ENCODE assay signal across 17 mouse cellular contexts in the genomic region with DNA sequence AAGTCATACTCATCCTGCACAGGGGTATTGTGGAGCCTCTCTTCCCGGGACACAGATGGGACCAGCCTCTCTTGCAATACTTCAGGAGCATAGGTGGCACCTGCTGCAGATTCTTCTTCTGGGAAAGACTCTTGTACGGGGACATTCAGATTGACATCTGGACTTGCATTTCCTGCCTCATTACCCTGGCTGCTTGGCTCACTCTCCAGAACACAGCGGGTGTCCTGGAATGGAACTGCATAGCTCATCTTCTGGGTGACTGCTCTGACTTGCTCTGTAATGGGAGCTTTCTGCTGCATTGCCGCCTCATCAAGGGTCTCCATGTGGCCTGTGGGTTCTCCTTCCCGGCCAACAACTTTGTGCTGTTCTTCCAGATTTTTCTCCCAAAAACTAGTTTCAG. TPM values are rescaled to one million over a fixed set of nuclear protein-coding genes. Genes with fewer than 3 reads are reported as not detected.
DNase-seq lines count a peak whose midpoint lies in the region; ATAC-seq and TF ChIP-seq lines count a peak whose summit lies in the region.
"Had no signal": no experiment of that assay in that cellular context is flagged by ENCODE, and none has a peak within 500 bp of the region (broad histone marks: within the 10 kb centered on the region; RNA-seq: fewer than 3 reads in every experiment).

No protein-coding gene starts in this region.

- no peaks in the 10 kb centered on the region for H3K9me3 ChIP-seq in intestine, embryonic 14.5 days (ENCODE audit: control insufficient read depth, low read length)
- H3K9me3 ChIP-seq in intestine, postnatal 0 days (ENCODE audit: control insufficient read depth): no peaks in the 10 kb centered on the region
- H3K9me3 ChIP-seq: embryonic facial prominence, embryonic 15.5 days; hindbrain, embryonic 13.5 days had no signal

- H3K27me3 ChIP-seq in intestine, embryonic 14.5 days (replicated peaks; ENCODE audit: control insufficient read depth, insufficient read depth, low read length): no peaks in the 10 kb centered on the region
- H3K27me3 ChIP-seq in intestine, postnatal 0 days (replicated peaks; ENCODE audit: control insufficient read depth, insufficient read depth, low read length): no peaks in the 10 kb centered on the region
- H3K27me3 ChIP-seq: embryonic facial prominence, embryonic 15.5 days; hindbrain, embryonic 13.5 days had no signal

- H3K4me2 ChIP-seq in intestine, embryonic 14.5 days (ENCODE audit: low read length): no peak overlapping the region
- H3K4me2 ChIP-seq in intestine, postnatal 0 days (replicated peaks; ENCODE audit: low read depth): no peak overlapping the region
- H3K4me2 ChIP-seq: embryonic facial prominence, embryonic 15.5 days; hindbrain, embryonic 13.5 days; liver, embryonic 11.5 days had no signal

- H3K4me1 ChIP-seq in intestine, embryonic 14.5 days (replicated peaks; ENCODE audit: control insufficient read depth, insufficient read depth, low read length): no peaks in the 10 kb centered on the region
- H3K4me1 ChIP-seq in intestine, postnatal 0 days (replicated peaks; ENCODE audit: control insufficient read depth, insufficient read depth, low read length): no peaks in the 10 kb centered on the region
- H3K4me1 ChIP-seq: embryonic facial prominence, embryonic 15.5 days; hindbrain, embryonic 13.5 days had no signal

- ATAC-seq in intestine, embryonic 14.5 days (replicated peaks; ENCODE audit: low FRiP score, low TSS enrichment, low read depth): no peak
- no peak for ATAC-seq in intestine, postnatal 0 days
- ATAC-seq: CD4-positive, CD25-positive, alpha-beta regulatory T cell, adult 4 months; forebrain, embryonic 16.5 days had no signal

- H3K36me3 ChIP-seq in intestine, embryonic 14.5 days (ENCODE audit: control insufficient read depth, insufficient read depth, low read length): no peaks in the 10 kb centered on the region
- H3K36me3 ChIP-seq in intestine, postnatal 0 days (ENCODE audit: control insufficient read depth, insufficient read depth): no peaks in the 10 kb centered on the region
- H3K36me3 ChIP-seq: embryonic facial prominence, embryonic 15.5 days; hindbrain, embryonic 13.5 days had no signal

- no peak overlapping the region for H3K4me3 ChIP-seq in intestine, embryonic 14.5 days (ENCODE audit: low read depth, low read length)
- no peak overlapping the region for H3K4me3 ChIP-seq in intestine, postnatal 0 days (ENCODE audit: low read depth, low read length)
- H3K4me3 ChIP-seq: embryonic facial prominence, embryonic 15.5 days; hindbrain, embryonic 13.5 days had no signal

- no peak for TF ChIP-seq CTCF in intestine, postnatal 0 days (IDR thresholded peaks at IDR 0.05; ENCODE audit: low read depth)

- WGBS in intestine, embryonic 14.5 days: 83% methylated on average over 5 of the region's 5 CpGs
- 83% methylated on average over 5 of the region's 5 CpGs for WGBS in intestine, postnatal 0 days

- DNase-seq in cerebellum, adult 11-12 months: peak; percentile 50
- no peak for DNase-seq in cerebellum, adult 11 months
- peak; percentile 41 for DNase-seq in intestine, embryonic 14.5 days (ENCODE audit: low spot score)
- peak; percentile 46 for DNase-seq in cerebellum, adult 9-11 months
- DNase-seq in retina, postnatal 1 day: peak; percentile 54
- DNase-seq in left cerebral cortex, adult 18-20 months (ENCODE audit: low spot score in 2 of 2): no peak
- no peak for DNase-seq in kidney, postnatal 4 days
- DNase-seq: gastrocnemius, postnatal 36 days; kidney, adult 11 months; lung, adult 18-20 months; thymus, postnatal 14 days had no signal

- H3K9ac ChIP-seq in intestine, embryonic 14.5 days (ENCODE audit: low read length): no peak overlapping the region
- H3K9ac ChIP-seq in intestine, postnatal 0 days (ENCODE audit: low read depth, low read length): no peak overlapping the region
- H3K9ac ChIP-seq: embryonic facial prominence, embryonic 15.5 days; hindbrain, embryonic 13.5 days had no signal

- H3K27ac ChIP-seq in intestine, embryonic 14.5 days (ENCODE audit: low read depth): no peak overlapping the region
- no peak overlapping the region for H3K27ac ChIP-seq in intestine, postnatal 0 days (ENCODE audit: low read depth, low read length)
- H3K27ac ChIP-seq: embryonic facial prominence, embryonic 15.5 days; hindbrain, embryonic 13.5 days had no signal

RNA-seq across cellular contexts. Expression of gene Cmya5, which starts 55.0 kb away (rescaled TPM):
- polyA plus RNA-seq in intestine, embryonic 14.5 days (2014; fragmentation: Nextera tagmentation; extraction: Ambion mirVana): 0.16 and 0.20 TPM in 2 replicates
- polyA plus RNA-seq in intestine, postnatal 0 days (2015; fragmentation: Nextera tagmentation; extraction: Ambion mirVana): 0.04 and 0.08 TPM in 2 replicates
- total RNA-seq in left cerebral cortex, adult 18-20 months (2021): 1 to 10 TPM; 4.7 to 5.3 TPM

Comparison
In these comparisons a context has a peak if more than half of its experiments do, and no peak if none do; other contexts are left out.
1. DNase-seq: peak in cerebellum, adult 11-12 months (single experiment), intestine, embryonic 14.5 days (single experiment), cerebellum, adult 9-11 months (single experiment) and retina, postnatal 1 day (single experiment); none in cerebellum, adult 11 months (single experiment), left cerebral cortex, adult 18-20 months (0 of 2) and kidney, postnatal 4 days (0 of 2).